Mouse (Mus musculus) liver (tissue): ENCODE measurements around the gene Plekhh3.
"Not testable (repeated sequence)": the region's sequence is repeated elsewhere in the genome, so short reads cannot be mapped to it uniquely, and the experiment has no call there.

Experiments
- DNase-seq: peaks from one replicate; pipeline ENCODE4 v3.0.0-alpha.2; 2020; ENCODE audit warnings: mixed read lengths

The Plekhh3 gene

DNA sequence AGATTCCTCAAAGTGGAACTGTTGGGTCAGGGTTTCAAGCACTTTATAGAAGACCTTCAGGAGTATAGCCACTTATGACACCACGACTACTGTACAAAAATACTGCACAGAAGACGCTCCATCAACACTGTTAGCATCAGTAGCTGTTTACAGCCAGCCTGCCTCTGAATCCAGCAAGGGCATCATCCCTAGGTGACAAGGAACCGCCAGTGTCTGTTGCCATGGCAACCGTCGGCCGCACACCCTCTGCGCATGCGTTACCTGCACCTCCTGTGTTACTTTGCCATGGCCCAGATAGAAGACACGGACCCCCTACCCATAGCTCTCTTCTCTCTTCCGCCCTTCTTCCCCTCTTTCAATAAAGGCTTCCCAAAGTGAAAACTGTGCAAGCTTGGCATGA lies 24.8 kb downstream of the Plekhh3 start:
- DNase-seq = no peak

DNA sequence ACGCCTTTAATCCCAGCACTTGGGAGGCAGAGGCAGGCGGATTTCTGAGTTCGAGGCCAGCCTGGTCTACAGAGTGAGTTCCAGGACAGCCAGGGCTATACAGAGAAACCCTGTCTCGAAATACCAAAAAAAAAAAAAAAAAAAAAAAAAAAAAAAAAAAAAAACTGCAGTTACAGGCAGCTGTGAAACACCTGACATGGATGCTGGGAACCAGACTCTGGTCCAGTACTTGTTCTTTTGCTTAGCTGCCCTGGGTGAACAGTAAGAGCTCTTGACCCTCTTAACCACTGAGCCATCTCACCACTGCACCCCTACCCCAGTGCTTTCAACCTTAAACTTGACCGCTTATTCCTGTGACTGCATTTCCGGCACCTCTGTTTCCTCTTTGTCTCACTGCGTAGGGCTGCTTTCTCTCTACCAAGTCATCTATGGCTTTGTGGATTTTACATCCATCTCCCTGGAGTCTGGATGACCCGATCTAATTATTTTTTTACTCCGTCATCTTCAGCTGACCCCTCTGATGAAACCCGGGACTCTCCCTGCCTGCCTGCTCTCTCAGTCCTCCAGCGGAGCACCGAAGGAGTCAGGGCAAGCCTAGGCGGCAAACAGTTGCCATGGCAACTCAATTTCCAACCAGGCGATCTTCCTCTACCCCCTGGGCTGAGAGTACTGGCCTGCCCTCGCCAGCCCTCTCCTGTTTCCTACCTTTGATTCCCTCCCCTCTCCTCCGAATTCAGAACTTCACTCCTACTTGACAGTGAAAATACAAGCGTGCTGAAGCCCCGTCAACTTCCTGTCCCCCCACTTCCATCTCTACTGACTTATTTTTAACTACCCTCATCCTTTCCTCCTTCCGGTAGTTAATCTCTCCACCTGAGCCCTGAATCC lies 27.6 kb downstream of the Plekhh3 start:
- DNase-seq = no peak

DNA sequence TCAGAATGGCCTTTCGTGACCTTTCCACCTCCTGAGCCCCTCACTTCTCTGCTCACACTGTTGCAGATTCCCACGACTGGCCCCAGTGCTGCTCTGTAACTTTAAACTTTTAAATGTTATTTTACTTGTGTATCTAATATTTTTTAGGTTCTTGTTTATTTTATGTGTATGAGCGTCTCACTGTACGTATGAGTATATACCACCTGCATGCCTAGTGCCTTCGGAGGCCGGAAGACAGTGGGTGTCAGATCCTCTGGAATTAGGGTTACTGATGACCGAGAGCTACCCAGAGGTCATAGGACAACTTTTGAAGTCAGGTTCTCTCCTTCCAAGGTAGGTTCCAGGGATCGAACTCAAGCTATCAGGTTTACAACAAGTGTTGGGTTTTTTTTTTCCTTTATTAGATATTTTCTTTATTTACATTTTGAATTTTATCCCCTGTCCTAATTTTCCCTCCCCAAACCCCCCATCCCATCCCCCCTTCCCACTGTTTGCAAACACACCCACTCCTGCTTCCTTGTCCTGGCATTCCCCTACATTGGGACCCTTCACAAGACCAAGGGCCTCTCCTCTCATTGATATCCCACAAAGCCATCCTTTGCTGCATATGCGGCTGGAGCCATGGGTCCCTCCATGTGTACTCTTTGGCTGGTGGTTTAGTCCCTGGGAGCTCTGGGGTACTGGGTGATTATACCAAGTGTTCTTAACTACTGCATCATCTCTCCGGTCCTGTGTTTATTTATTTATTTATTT lies 28.8 kb downstream of the Plekhh3 start:
- DNase-seq = no peak

DNA sequence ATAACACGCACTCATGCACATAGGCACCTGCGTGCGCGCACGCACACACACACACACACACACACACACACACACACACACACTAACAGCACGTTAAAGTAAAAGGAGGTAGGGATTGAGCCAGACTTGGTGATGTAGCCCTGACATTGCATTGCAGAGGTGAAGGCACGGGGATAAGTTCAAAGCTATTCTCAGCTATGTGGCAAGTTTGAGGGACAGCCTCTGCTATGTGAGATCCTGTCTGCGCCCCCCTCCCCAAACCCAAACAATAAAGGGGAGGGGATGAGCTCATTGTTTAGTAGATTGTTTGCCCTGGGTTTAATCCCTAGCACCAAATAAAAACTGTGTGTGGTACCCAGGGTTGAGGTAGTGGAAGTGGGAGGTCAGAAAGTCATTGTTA lies 30.1 kb downstream of the Plekhh3 start:
- DNase-seq = no peak

DNA sequence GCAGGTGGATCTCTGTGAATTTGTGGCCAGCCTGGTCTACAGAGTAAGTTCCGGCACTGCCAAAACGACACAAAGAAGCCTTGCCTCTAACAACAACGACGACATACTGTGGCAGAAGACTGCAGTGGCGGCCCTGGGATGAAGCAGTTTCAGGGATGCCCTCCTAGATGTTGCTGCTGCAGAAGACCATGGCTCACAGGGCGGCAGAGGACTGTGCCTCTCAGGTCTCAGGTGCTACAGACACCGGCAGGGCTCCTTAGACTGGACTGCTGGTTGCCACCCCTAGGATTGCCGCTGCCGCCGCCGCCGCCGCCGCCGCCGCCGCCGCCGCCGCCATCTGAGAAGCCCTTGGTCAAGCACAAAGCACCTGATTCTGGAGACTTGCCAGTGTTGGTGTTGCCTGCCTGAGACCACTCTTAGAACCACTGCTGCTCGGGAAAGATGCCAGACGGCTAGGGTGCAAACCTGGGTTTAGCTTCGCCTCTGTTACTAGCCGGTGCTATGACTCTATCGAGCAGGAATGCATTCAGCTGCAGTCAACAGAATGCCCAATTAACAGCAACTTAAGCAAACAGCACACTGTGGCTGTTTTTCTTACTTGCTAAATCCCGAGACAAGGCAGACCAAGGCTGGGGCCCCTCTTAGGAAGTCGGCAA lies 30.9 kb downstream of the Plekhh3 start:
- DNase-seq = no peak

- DNase-seq = no peak
Measured at GRCm38 (mm10) chr11:101138536-101139181, 32.5 kb downstream of the Plekhh3 start.

DNA sequence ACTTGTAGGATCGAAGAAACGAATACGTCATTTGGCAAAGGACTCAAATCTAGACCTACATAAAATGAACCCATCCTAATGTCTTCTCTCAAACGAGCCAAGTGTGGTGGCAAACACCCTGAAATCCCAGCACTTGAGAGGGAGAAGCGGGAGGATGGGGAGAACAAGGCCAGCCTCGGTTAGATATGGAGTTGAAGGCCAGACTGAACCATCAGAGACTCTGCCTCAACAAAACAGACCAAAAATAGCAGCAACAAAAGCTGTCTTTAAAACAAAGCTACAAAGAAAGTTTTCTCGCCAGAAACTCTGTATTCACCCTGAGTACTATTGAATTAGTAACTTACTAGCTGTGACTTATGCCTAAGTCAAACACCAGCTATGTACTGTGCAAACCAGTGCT lies 34.2 kb downstream of the Plekhh3 start:
- DNase-seq = no peak

DNA sequence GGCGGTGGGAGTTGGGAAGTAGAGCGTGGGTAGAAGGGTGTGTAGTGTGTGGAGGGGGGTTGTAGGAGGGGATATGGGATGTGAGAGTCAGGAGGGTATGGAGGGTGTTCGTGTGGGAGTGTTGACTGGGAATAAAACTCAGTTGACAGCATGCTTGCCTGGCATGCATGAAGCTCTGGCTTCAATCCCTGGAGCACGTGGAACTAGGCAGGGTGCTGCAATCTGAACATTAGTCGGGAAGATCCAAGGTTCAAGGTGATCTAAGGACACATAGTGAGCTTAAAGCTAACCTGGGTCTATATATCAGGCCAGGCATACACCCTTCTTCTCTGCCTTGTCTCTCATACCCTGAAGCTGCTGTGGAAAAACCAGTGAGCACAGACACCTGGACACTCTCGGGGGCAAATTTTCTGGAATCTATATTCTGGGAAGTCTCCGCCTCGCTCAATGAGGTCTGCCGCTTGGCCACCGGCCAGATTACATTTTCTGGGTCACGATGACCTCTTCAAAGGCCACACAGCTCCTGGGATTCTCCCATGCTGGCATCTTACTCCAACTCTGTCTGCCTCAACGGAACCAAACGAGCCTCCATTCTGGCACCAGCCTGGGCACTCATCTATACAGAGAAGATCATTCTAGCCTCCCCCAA lies 36.8 kb downstream of the Plekhh3 start:
- DNase-seq = no peak

GRCm38 (mm10) chr11:101133037-101133436 lies 38.1 kb downstream of the Plekhh3 start:
- no peak for DNase-seq

GRCm38 (mm10) chr11:101131701-101132100 lies 39.5 kb downstream of the Plekhh3 start:
- peak; percentile 68 for DNase-seq

DNA sequence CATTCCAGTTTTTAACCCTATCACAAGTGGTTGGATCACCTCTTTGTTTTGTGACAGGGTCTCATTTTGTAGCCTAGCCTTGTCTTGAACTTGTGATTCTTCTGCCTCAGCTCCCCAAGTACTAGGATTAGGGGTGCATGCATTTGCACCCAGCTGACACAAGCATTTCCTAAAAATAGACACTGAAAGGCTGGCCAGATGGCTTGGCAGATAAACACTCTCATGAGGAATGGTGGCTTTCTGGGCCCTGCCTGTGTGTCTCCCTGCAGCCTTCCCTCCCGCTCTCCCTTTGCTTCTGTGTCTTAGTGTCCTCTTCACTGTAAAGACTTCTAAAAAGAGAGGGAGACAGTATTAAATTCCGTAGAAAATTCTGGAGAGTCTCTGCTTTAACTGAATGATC lies 40.0 kb downstream of the Plekhh3 start:
- DNase-seq = no peak

DNA sequence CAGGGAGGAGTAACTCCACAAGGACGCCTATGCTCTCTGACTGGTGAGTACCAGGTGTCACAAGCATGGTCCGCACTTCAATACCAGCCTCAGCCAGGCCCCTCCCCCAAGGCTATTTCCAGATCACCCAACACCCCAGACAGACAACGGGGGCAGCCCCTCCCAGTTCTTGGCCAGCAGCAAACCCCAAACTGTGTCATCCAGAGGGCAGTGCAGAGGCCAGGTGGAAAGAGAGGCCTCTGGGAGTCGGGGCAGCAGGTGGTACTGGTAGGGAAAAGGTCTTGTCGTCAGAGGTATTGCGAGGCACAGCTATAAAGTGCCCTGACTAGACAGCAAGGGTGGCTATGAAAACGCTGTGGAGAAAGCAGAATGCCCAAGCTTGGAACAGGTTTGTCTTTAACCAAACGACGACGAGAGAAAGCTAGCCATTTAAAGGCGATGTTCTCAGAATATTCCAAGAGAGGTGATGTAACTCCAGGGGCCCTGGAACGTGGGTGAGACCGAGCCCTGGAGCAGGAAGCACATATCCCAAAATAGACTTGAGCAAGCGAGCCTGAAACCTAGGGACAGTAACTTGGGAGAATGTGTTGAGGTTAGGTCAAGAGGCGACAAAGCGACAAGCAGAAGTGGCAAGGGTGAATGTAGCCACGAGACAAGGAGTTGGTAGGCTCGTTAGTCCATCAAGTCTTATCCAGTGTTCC lies 40.9 kb downstream of the Plekhh3 start:
- DNase-seq = no peak

GRCm38 (mm10) chr11:101128996-101129577 lies 42.1 kb downstream of the Plekhh3 start:
- no peak for DNase-seq

GRCm38 (mm10) chr11:101127075-101127474 lies 44.1 kb downstream of the Plekhh3 start:
- no peak for DNase-seq

- not testable (repeated sequence) for DNase-seq
Measured at GRCm38 (mm10) chr11:101125008-101125407, 46.1 kb downstream of the Plekhh3 start.

- DNase-seq = not testable (repeated sequence)
Measured at GRCm38 (mm10) chr11:101124494-101124893, 46.7 kb downstream of the Plekhh3 start.

GRCm38 (mm10) chr11:101120545-101121188 lies 50.5 kb downstream of the Plekhh3 start:
- no peak for DNase-seq

DNA sequence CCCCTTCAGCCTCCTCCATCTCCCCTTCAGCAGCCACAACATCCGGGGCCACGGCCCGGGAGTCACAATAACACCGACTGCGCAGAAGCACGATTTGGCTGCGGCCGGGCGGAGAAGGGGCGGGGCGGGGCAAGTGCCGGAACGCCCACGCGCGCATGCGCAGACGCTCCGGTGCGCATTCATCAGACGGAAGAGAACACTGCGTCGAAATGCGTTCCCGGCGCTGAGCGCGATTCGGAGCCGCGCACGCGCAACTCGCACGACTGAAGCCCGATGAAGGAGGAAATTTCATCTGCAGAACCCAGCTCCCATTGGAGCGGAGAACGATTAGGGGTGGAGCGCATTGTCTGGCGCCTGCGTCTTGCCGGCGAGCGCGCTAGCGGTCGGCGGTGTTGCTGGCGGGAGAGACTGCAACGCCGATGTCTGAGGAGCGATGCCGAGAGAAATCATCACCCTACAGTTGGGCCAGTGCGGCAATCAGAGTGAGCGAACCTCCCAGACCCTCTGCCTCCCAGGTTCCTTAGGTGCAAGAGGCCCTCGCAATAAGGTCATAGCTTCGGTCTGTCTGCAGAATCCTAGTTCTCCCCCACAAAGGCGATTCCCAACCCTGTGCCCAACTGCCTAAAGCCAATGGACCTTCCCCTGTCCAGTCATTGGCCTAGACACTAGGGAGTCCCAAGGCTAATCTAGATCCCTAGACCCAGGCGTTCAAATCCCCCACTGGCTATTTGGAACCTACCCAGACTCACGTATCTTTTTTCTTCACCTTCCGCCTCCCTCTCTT lies 51.2 kb downstream of the Plekhh3 start, which contains the start of the genes Retreg3 and Tubg1:
Gene Retreg3, minus strand, starts transcription at position 133 of the 784 bp plus-strand sequence.
Gene Tubg1, plus strand, starts transcription at position 178 of the 784 bp plus-strand sequence.
- peak; percentile 99 for DNase-seq

DNA sequence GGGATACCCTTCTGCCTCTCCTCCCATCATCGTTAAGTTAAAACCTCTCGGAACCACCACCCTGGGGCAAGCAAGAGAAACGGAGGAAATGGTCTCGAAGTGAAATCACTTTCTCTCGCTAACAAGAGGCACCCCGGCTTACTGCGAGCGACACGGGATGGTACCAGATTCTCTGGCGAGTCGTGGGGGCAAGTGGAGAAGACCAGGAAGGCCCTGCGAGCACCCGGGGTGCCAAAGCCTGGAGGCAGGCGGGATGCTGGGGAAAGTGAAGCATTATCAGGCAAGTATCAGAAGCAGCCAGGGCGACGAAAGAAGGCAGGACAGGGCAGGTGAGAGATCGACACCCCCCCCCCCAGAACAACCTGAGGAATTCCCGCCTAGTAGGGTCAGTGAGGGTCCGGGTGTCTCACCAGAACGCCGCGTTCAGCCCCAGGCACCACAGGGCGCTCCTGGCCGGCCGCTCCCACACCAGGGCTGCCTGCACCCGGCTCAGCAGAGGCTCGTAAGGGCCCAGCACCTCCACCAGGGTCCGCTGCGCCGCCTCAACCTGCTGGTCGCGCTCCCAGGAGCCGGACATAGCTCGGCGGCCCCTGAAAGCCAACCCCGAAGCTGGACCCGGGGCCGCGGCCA lies 51.9 kb downstream of the Plekhh3 start:
- peak; percentile 58 for DNase-seq
